Comparison of ENCODE assay signal across 11 mouse cellular contexts in genomic region chr10:61365902-61366301, GRCm38 (mm10). TPM values are rescaled to one million over a fixed set of nuclear protein-coding genes. Genes with fewer than 3 reads are reported as not detected.
DNase-seq lines count a peak whose midpoint lies in the region; ATAC-seq and TF ChIP-seq lines count a peak whose summit lies in the region.
"Had no signal": no experiment of that assay in that cellular context is flagged by ENCODE, and none has a peak within 500 bp of the region (broad histone marks: within the 10 kb centered on the region; RNA-seq: fewer than 3 reads in every experiment).

No protein-coding gene starts in this region.

- no peak overlapping the region for H3K27ac ChIP-seq in stomach, postnatal 0 days (replicated peaks)
- H3K27ac ChIP-seq in left cerebral cortex, adult 2 months, result no peak overlapping the region
- H3K27ac ChIP-seq: liver, embryonic 15.5 days had no signal

- DNase-seq in gastrocnemius, postnatal 25 days, result peak; percentile 59
- no peak for DNase-seq in gastrocnemius, postnatal 10 days
- DNase-seq in testis, postnatal 14 days (ENCODE audit: low spot score), result peak; percentile 44
- DNase-seq in testis, postnatal 10 days (ENCODE audit: low spot score), result no peak
- peak; percentile 55 for DNase-seq in kidney, postnatal 10 days
- DNase-seq in stomach, postnatal 0 days (ENCODE audit: low spot score), result no peak
- no peak for DNase-seq in layer of hippocampus, postnatal 10 days (ENCODE audit: low spot score in 2 of 2)
- DNase-seq in left cerebral cortex, adult 2 months (ENCODE audit: extremely low spot score in 1 of 2, low spot score in 2 of 2), result no peak
- DNase-seq: thymus, postnatal 25 days had no signal

- H3K9ac ChIP-seq in stomach, postnatal 0 days (ENCODE audit: low read length), result no peak overlapping the region
- H3K9ac ChIP-seq: liver, embryonic 15.5 days had no signal

- H3K4me3 ChIP-seq in stomach, postnatal 0 days (ENCODE audit: low read depth, low read length), result no peak overlapping the region
- no peak overlapping the region for H3K4me3 ChIP-seq in left cerebral cortex, adult 2 months
- H3K4me3 ChIP-seq: liver, embryonic 15.5 days had no signal

- H3K9me3 ChIP-seq in stomach, postnatal 0 days (ENCODE audit: control insufficient read depth, low read length), result no peaks in the 10 kb centered on the region
- H3K9me3 ChIP-seq: liver, embryonic 15.5 days had no signal

- TF ChIP-seq EP300 in stomach, postnatal 0 days (optimal IDR thresholded peaks at IDR 0.05), result no peak

- WGBS in stomach, postnatal 0 days, result 52% methylated on average over 1 of the region's 1 CpGs

- no peaks in the 10 kb centered on the region for H3K27me3 ChIP-seq in stomach, postnatal 0 days (ENCODE audit: control insufficient read depth, insufficient read depth, low read length)
- H3K27me3 ChIP-seq: liver, embryonic 15.5 days had no signal

- no peaks in the 10 kb centered on the region for H3K36me3 ChIP-seq in stomach, postnatal 0 days (ENCODE audit: control insufficient read depth, insufficient read depth, low read length)
- H3K36me3 ChIP-seq: liver, embryonic 15.5 days had no signal

- no peak overlapping the region for H3K4me2 ChIP-seq in stomach, postnatal 0 days (replicated peaks; ENCODE audit: low read depth)
- H3K4me2 ChIP-seq: liver, embryonic 15.5 days had no signal

- ATAC-seq in stomach, postnatal 0 days (ENCODE audit: low FRiP score, low TSS enrichment), result peak; percentile 39; the same call in 1 of the 2 replicates

- intact Hi-C loops in left cerebral cortex, adult 2 months (cut with DNase I), result no loop called here

- H3K4me1 ChIP-seq in stomach, postnatal 0 days (replicated peaks; ENCODE audit: control insufficient read depth, insufficient read depth), result no peaks in the 10 kb centered on the region
- H3K4me1 ChIP-seq: liver, embryonic 15.5 days had no signal

- TF ChIP-seq CTCF in stomach, postnatal 0 days (IDR thresholded peaks at IDR 0.05; ENCODE audit: low read depth), result peak; percentile 32
- TF ChIP-seq CTCF in left cerebral cortex, adult 2 months (IDR thresholded peaks at IDR 0.05), result no peak

RNA-seq across cellular contexts. Expression of gene Pald1, which starts 17.4 kb away (rescaled TPM):
- total RNA-seq in gastrocnemius, postnatal 25 days (2021), result 1 to 10 TPM; 3.8 to 9.8 TPM
- 10 to 100 TPM; 18.5 to 28.3 TPM for total RNA-seq in gastrocnemius, postnatal 10 days (2021)
- polyA plus RNA-seq in stomach, postnatal 0 days (2015; fragmentation: Nextera tagmentation; extraction: Ambion mirVana), result 5.6 and 5.7 TPM in 2 replicates
- 10 to 100 TPM; 20.3 to 20.6 TPM for total RNA-seq in layer of hippocampus, postnatal 10 days (2021)
- 1 to 10 TPM; 8.1 to 8.3 TPM for total RNA-seq in left cerebral cortex, adult 2 months (2021)

RNA-seq across cellular contexts. Expression of gene Nodal, which starts 51.9 kb away (rescaled TPM):
- not detected for total RNA-seq in gastrocnemius, postnatal 25 days (2021)
- under 1 TPM; 0.11 to 0.19 TPM for total RNA-seq in gastrocnemius, postnatal 10 days (2021)
- polyA plus RNA-seq in stomach, postnatal 0 days (2015; fragmentation: Nextera tagmentation; extraction: Ambion mirVana), result 0.05 TPM in 1 of 2 replicates, not detected in the other
- total RNA-seq in layer of hippocampus, postnatal 10 days (2021), result not detected
- not detected for total RNA-seq in left cerebral cortex, adult 2 months (2021)
- polyA plus RNA-seq: small intestine, adult 2 months had no signal

Comparison
In these comparisons a context has a peak if more than half of its experiments do, and no peak if none do; other contexts are left out.
1. DNase-seq: peak in gastrocnemius, postnatal 25 days (single experiment), testis, postnatal 14 days (single experiment) and kidney, postnatal 10 days (single experiment); none in gastrocnemius, postnatal 10 days (single experiment), testis, postnatal 10 days (single experiment), stomach, postnatal 0 days (single experiment), layer of hippocampus, postnatal 10 days (0 of 2) and left cerebral cortex, adult 2 months (0 of 2).